Mouse (Mus musculus) CH12.LX (cell line): ENCODE data around the gene Folr1.

Experiments
- CTCF ChIP-seq, 2 experiments: IDR thresholded peaks in 1 of 2; conservative IDR thresholded peaks in 1 of 2; 2 replicates each; pipeline ENCODE4 v1.5.1; 2011 to 2012; ENCODE audit warnings: low read depth in 2 of 2, low read length in 2 of 2, improper control_type of control experiment in 1 of 2, inconsistent platforms in 1 of 2, mild to moderate bottlenecking in 1 of 2, moderate library complexity in 1 of 2
- MAX ChIP-seq: IDR thresholded peaks from 2 replicates; pipeline ENCODE4 v1.6.1; 2011; ENCODE audit warnings: low read length, improper control_type of control experiment
- NELFE ChIP-seq: IDR thresholded peaks from 2 replicates; pipeline ENCODE4 v1.6.1; 2011; ENCODE audit warnings: low read depth, low read length, improper control_type of control experiment
- POLR2A ChIP-seq: IDR thresholded peaks from 2 replicates; pipeline ENCODE4 v1.6.1; 2011; ENCODE audit warnings: low read depth, mild to moderate bottlenecking, improper control_type of control experiment, low read length
- POLR2AphosphoS2 ChIP-seq: IDR thresholded peaks from 2 replicates; pipeline ENCODE4 v1.6.1; 2011; ENCODE audit warnings: low read depth, low read length, improper control_type of control experiment
- SMC3 ChIP-seq: IDR thresholded peaks from 2 replicates; pipeline ENCODE4 v1.6.1; 2011; ENCODE audit warnings: low read depth, low read length, improper control_type of control experiment
- UBTF ChIP-seq: IDR thresholded peaks from 2 replicates; pipeline ENCODE4 v1.6.1; 2012; ENCODE audit warnings: low read depth, mild to moderate bottlenecking, inconsistent platforms, low read length, improper control_type of control experiment, moderate library complexity
- USF1 ChIP-seq: IDR thresholded peaks from 2 replicates; pipeline ENCODE4 v1.6.1; 2014; ENCODE audit warnings: low read depth, mild to moderate bottlenecking, inconsistent platforms, low read length, improper control_type of control experiment
- ZC3H11A ChIP-seq: IDR thresholded peaks from 2 replicates; pipeline ENCODE4 v1.6.1; 2012; ENCODE audit warnings: low read depth, mild to moderate bottlenecking, inconsistent platforms, low read length, improper control_type of control experiment
- ZMIZ1 ChIP-seq: IDR thresholded peaks from 2 replicates; pipeline ENCODE4 v1.6.1; 2012; ENCODE audit warnings: low read depth, mild to moderate bottlenecking, inconsistent platforms, low read length, improper control_type of control experiment

GRCm38 (mm10) chr7:101895695-101896094, 25.1 kb upstream of the Folr1 start:
- TF ChIP-seq CTCF (conservative IDR thresholded peaks at IDR 0.05 in 1 of 2, IDR thresholded peaks at IDR 0.05 in 1 of 2; ENCODE audit: low read depth in 2 of 2, low read length in 2 of 2): no peak
- TF ChIP-seq USF1: no peak
- TF ChIP-seq ZC3H11A: no peak
- no peak for TF ChIP-seq POLR2A
- no peak for TF ChIP-seq POLR2AphosphoS2
- TF ChIP-seq UBTF: no peak
- TF ChIP-seq MAX: no peak
- TF ChIP-seq ZMIZ1: no peak
- no peak for TF ChIP-seq NELFE
- TF ChIP-seq SMC3: no peak
